Mouse (Mus musculus): ENCODE data around the gene Kcnv2. TPM values are rescaled to one million over a fixed set of nuclear protein-coding genes. Genes with fewer than 3 reads are reported as not detected.

Kcnv2 gene
- polyA plus RNA-seq (2017; shearing (Covaris generic)): not detected

DNA sequence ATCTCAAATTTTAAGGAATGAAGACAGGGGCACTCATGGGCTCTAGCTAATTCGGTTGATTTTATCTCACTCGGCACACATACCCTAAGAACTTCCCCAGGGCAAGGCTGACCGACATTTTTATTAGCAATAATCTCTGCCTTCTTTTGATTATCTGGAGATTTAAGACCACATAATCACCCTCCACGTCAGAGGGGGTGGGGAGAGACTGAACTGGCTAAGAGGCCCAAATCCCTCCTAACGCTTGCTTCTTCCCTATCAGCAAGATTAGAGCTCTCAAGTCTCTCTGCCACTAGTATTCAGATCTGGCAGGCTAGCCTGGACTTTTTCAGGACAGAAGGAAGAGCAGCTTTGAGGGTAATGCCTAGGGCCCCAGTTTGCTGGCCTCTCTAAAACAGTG is at the start of gene Kcnv2:
TSS of gene Kcnv2 (plus strand) at position 308 of the 400 bp plus-strand sequence.
- ATAC-seq: no peak

DNA sequence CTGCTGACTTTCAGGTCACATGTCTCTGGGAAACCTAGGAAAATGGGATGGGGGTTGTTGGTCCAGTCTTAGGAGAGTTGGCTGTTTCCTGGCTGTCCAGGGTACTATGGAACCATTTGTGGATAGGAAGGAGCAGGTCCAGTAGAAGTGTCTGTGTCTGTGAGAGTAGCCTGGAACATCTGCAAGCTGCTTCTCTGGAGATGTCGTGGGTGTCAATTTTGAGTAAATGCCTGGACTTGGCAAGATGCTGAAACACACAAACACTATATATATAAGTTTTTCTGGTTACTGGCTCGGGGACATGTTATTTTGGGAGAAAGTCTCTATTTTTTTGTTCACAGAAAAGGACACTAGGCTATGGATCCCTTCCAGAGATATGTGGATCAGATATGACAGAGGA is 49.0 kb upstream of the Kcnv2 start:
- no peak for ATAC-seq

DNA sequence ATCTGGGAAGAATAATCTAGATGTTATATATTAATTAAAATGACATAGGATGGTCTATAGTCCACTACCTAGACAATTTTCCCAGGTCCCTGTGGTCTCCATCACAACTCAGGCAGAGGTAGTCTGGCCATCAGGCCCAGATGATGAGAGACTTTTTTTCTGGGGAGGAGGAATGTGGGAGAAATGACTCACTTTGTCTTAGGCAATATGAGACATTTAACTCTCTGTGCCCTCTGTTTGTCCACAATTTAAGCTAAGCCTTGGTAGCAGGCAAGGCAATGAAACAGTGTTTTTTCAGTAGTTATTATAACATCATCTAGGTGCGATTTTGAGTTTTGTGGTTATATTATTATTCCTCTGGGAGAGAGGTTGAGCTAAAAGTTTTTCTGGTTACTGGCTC is 48.0 kb upstream of the Kcnv2 start:
- no peak for ATAC-seq

DNA sequence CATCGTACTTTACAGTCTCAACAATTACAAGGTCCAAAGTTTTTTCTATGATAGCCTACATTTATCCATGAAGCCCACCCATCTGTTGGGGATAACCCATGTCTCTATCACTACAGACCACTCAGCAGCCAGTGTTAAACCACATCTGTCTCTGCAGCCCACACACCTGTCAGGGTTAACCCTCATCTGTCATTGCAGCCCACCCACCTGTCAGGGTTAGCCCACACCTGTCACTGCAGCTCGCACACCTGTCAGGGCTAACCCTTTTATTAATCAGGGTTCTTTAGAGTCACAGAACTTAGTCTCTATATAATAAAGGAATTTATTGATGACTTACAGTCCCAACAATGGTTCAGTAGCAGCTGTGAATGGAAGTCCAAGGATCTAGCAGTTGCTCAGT is 43.2 kb upstream of the Kcnv2 start:
- no peak for ATAC-seq

DNA sequence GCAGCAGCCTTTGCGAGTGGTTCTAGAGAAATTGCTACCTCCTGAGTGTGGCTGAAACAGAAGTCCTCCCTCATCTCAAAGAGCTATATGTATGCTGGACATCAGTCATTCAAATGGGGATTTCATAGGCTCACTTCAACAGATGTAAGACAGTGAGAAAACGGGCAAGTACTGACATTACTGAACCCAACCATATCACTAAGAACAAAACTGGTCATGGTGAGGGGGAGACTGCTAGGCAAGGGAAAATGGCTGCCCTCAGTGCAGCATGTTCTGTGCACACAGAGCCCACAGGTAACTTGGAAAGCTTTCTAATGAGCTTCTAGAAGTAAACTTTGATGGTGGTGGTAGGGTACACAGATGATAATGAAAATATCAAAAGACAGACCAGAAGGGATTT is 12.3 kb upstream of the Kcnv2 start:
- ATAC-seq: no peak

DNA sequence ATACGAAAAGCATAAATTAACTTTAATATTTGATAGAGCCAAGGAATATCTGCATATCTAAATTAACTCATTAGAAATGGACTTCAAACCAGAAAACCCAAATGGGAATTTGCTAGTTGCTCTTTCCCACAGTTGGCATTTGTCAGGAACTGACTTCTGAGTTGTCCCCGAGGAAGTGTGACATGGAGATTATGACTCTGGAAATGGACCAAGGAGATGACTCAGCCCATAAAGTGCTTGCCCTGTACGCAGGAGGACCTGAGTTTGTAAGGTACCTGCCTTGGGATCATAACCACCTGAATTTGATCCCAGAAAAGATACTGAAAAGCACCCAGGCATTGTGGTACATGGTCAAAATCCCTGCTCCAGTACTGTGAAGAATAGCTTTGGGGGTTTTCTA is 11.1 kb upstream of the Kcnv2 start:
- no peak for ATAC-seq

DNA sequence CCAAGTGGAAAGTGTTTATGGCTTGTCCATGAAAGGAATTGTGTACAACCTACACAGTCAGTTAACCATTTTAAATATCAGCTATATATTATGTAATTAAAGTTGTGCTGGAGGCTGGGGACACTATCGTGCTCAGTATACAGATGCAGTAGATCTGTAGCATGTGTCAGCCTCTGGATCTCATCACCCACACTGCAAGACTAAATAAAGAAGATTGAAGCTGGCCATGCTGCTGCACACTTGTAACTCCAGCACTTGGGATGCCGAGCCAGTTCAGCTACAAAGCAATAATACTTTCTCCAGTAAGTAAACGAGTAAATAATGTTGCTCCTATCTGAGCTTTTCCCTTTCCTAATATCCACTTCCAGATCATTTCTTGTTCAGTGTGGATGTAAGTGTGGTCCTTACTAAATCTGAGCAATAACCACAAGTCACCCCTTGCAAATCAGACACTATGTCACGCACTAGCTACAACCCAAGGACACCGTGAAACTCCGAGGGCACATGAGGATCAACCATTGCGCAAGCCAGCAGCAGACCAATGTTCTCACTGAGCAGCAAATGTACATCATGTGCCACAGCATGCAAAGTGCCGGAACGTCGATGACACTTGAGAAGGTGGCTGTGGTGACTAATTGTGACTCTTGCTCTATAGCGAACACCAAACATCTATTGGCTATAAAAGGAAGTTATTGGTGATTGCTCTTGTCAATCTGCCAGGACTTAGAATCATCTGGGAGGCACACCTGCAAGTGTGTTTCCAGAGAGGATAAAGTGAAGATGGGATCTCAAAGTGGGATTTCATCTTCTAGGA is 9.9 kb upstream of the Kcnv2 start:
- ATAC-seq: no peak

DNA sequence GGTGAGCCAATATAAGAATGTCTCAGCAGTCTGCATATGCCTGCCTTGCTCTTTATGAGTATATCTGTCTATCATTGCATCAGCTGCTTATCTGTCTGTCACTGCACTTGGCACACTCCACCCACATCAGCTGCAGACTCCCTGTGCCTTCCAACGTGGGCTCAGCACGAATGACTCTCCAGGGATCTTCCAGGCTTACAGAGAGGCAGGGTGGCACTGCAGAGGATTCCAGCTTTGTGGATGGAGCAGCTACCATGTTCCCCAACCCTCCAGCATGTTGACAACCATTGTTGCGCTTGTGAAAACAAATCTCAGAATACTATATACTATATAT is 9.3 kb upstream of the Kcnv2 start:
- no peak for ATAC-seq

DNA sequence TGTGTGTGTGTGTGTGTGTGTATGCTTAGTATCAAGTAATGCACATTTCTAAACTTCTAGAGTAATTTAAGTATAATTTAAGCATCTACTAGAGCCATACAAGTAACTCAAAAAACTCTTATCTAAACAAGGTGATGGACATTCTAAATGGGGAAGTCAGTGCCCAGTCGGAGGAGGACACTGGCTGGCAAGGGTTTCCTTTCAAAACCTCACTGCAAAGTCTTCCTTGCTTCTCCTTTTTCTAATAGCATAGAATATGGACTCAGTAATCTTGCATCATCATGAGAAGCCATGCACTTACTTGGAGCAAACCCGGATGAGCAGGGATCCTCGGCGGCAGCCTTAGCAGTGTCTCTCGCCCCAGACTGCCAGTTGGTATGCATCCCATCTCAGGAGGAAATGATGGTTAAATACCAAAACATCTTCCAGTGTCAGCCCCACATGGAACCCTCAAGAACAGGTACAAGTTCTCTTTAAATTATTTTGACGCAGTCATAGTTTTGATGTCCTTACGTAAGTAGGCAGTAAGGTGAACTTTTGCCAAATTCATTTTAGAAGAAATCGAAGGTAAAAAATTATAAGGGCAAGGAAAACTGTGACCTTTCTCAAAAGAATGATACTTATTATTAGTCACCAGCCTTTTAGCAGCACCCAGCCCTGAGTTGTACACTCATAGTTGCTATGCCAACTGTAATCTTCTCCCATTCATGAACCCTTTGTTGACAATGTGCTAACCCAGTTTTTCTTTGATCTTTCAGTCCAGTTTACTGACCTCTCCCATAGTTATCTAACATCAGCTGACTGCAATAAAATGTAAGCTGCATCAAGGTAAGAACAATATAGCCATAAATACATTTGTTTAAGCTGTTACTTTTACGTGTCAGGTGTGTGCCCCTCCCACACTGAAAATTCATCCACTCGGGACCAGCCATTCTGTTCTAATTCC is 5.8 kb upstream of the Kcnv2 start:
- no peak for ATAC-seq

DNA sequence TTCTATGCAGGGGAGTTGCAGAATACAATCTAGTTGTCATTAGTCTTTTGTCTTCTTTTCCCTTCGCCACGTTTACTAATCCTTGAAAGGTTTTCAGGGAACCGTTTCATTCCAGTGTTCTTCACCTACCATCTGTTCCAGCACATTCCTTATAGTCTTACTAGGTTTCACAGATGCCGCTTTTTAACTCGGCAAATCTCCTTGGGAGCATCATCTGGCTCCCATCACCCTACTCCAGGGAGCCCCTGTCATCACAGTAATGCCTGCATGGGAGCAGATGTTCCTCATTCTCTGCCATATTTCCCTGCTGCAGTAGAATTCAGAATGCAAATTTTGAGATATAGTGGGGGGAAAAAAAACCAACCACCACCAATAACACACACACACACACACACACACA is 5.1 kb upstream of the Kcnv2 start:
- no peak for ATAC-seq

DNA sequence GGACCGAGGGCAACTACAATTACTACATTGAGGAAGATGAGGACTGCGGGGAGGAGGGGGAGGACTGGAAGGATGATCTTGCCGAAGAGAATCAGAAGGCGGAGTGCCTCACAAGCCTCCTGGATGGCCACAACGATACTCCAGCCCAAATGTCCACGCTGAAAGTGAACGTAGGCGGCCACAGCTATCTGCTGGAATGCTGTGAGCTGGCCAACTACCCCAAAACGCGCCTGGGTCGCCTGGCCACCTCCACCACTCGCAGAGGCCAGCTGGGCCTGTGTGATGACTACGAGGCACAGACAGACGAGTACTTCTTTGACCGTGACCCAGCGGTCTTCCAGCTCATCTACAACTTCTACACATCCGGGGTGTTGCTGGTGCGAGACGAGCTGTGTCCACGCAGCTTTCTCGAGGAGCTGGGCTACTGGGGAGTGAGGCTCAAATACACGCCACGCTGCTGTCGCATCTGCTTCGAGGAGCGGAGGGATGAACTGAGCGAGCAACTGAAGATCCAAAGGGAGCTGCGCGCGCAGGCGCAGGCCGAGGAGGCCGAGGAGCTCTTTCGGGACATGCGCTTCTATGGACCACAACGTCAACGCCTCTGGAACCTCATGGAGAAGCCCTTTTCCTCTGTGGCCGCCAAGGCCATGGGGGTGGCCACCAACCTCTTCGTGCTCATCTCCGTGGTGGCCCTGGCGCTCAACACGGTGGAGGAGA is 681 bp downstream of the Kcnv2 start:
- no peak for ATAC-seq

DNA sequence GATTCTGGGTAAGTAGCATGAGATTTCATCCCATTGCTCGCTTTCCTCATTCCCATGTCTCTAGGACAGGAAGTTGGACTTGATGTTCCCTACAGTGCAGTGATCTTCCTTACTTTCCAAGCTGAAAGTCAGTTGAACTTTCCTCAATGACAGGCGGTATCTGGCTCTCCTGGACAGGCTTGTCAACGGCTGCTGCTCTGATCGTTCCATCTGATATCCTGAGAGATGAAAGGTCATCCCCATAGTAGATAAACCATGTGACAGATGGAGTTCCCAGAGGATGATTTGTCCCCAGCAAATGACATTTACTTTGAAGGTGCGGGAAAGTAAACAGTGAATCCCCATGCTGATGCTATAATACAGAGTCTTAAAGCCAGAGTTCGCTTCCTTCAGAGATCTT is 3.2 kb downstream of the Kcnv2 start:
- ATAC-seq: no peak

DNA sequence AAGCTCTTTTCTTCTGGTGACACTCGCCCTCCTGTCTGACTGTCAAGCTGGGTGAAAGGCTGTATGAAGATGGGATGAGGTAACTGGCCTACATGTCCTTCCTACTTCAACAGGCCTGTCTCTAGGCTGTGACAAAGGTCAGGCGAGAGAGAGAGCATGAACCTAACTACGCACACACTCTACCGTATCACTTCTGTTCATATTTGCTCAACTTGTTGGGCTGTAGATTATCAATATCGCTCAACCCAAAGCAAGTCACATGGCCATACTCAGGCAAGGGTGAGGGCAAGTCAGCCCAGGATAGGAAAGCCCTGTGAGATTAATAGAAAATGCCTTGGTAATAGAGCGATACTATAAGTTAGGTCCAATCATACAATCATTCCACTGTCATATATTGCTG is 5.2 kb downstream of the Kcnv2 start:
- ATAC-seq: no peak

DNA sequence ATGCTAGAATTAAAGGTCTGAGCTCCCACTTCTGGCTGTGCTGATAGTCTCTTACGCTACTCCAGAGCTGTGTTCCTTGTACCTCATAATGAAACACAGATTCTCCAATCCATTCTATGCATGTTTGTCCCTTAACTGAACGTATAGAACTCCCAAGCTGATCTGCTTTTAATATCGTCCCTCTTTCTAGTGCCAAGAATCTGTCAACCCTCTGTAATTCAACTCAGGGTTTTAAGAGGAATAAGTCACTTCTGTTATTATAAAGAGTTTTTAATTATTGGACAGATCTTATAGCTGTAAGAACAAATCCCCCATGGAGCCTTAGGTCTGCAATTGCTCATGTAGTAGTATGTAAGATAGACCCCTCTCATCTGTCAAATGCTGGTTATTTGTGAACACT is 5.8 kb downstream of the Kcnv2 start:
- no peak for ATAC-seq

DNA sequence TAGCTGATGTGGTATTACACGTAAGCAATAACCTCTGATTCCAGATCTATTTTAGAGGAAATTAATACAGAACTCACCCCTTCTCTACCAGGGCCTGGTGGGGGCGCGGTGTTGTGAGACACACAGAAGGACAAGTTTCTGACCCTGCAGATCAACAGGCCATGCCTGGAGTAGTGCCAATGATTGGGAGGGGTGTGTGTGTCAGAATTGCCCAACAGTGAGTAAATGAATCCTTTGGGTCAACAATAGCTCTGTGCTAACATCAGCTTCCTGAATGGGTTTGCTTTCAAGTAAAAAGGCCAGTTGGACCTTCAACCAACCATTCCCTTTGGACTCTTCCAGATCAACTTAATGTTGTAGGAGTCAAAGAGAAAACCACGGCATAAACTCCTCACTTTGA is 6.3 kb downstream of the Kcnv2 start:
- no peak for ATAC-seq

DNA sequence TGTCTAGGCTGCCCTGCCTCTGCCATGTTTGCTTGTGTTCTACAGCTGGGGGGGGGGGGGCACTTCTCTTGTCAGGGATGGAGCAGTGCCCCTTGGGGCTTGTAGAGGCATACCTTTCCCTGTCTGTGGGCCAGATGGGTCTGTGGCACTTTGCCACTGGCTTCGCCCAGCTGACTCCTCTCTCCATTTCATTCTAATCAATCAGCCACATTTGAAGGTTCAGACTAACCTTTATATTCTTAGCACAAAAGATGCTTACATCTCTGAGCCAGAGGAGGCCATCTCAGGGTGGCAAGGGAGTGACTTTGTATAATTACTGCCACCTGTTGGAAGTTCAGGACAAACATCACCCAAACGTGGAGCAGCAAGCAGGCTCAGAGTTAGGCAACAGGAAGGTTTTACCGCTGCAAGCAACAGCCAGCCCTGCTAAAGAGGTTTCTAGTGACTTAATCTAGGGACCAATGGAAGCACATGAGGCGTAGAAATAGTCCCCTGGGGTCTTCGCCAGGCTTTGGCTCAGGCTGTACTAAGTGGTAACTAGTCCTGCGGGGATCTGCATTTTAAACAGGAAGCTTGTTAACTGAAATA is 9.9 kb downstream of the Kcnv2 start:
- ATAC-seq: no peak

DNA sequence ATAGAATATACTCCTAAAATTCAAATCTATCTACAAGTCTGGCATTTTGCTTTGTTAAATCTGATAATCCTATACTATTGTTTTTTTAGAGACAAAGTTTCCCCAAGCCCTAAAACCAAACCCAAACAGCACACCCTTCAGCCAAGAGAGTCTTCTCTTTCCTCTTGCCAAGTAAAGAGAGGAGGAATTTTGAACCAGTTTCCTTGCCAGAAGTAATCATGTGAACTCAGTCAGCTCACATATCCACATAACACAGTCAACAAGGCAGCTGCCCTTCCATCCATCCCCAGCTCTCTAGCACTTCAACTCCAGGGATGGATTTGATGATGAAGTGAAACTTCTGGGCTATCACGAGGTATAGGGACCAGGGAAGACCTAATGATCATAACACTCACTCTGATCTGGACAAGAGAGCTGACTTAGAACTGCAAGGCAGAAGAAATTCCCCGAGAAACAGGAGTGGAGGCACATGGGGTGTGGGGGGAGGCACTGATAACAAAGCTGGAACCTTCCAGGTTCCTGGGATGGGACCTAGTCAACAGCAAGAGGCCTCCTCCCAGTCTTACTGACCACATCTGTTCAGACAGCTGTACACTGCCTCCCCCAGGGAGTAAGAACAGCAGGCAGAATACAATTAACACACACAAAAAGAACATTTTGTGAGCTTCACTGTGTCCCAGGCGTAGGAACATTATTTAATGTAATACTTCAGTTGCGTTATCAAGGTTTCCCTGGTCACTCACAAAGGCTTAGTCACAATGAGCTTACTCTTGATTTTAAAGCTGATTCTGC is 13.9 kb downstream of the Kcnv2 start:
- ATAC-seq: no peak

DNA sequence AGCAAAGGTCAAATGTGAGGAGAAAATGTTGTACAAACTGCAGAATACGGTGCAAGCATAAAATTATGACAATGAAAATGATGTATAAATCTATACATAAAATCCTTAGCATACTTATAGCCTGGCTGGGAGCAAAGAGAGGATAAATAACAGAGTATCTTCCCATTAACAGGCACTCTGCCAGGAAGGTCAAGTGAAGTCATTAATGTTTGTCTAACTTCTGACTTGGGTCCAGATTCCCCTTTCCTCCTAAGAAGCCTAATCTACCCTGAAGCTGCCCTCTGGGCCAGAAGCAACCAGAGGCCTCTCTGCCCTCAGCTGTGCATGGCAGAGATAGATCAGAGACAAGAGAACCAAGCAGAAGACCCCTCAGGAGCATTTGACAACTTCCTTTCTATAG is 24.1 kb downstream of the Kcnv2 start:
- ATAC-seq: no peak

DNA sequence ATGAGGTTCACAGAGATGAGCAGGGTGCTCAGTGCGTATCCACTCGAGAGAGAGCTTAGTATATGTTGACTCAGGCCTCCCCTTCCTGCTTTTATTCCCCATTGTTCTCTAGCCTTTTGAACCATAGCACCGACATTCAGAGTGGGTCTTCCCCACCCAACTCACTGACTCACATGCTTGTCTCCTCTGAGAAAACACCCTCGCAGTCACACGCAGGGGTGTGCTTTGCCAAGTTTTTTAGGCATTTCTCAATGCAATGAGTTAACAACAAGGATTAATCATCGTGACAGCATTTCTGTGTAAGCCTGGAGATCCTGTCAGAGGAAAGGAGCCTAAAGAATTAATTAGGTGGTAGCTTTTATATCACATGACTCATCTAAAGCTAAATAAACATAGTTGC is 29.3 kb downstream of the Kcnv2 start:
- no peak for ATAC-seq

DNA sequence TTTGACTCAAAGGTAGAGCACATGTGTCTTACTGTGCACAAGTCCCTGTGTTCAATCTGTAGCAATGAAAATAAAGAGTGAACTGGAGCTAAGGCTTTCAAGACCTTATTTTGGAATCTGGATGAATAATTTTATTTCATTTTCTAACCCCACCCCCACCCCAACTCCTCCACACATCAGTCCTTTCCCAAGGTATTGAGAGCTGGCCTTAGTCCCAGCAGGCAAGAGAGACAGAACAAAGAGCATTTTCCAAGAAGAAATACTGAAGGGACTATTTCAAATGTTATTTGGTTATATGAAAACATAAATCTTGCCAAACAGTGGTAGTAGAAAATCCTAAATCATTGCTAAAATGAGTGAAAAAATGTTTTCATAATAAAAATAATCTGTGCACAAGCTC is 38.0 kb downstream of the Kcnv2 start:
- no peak for ATAC-seq

DNA sequence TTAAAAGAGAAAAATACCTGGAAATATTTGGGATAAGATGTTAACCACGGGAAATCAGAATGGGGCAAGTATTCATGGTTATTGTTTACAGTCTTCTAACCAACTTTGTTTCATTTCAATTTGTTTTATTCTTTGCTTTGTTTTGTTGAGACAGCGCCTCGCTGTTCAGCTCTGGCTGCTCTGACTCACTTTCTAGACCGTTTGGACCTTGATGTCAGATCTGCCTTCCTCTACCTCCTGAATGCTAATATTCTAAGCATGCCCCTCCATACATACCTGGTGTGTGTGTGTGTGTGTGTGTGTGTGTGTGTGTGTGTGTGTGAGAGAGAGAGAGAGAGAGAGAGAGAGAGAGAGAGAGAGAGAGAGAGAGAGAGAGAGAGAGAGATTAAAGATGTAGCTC is 41.5 kb downstream of the Kcnv2 start:
- ATAC-seq: no peak

DNA sequence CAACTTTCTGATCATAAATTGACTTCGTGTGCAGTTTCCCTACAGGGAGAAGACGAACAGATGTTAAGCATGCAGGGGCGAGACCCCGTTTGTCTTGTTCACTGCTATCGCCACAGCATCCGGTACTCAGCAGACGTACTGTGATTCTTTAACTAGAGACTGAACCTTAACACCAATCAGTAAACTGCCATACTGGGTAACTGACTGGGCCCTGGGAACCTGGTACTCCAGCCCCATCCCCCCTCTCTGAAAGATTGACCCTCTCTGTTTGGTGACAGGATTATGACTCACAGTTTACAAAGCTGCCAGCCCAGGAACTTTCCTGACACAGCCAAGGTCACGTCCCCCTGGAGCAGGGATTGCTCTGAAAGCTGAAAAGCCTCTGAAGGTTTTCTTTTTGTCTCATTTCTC is 42.1 kb downstream of the Kcnv2 start:
- ATAC-seq: no peak

Data from CD4-positive, CD25-positive, alpha-beta regulatory T cell, adult 4 months (primary cell).